Mouse (Mus musculus) olfactory bulb, adult 2 months (tissue): ENCODE data around the gene Wrnip1. TPM values are rescaled to one million over a fixed set of nuclear protein-coding genes. Genes with fewer than 3 reads are reported as not detected.

ENCODE experiments used
- H3K27ac ChIP-seq: fragments of 200-500 bp; 2 replicates; pipeline ENCODE4 v1.5.1; 2012; ENCODE audit warnings: low read depth, low read length; ENCODE audit not compliant: insufficient read depth
- H3K4me1 ChIP-seq: fragments of 200-500 bp; 2 replicates; pipeline ENCODE4 v1.6.1; 2012; ENCODE audit warnings: low read length; ENCODE audit not compliant: control insufficient read depth, insufficient read depth
- H3K4me3 ChIP-seq: fragments of 200-500 bp; 2 replicates; pipeline ENCODE4 v1.5.1; 2012; ENCODE audit warnings: mild to moderate bottlenecking, low read depth, low read length, moderate library complexity; ENCODE audit not compliant: insufficient read depth
- CTCF ChIP-seq: fragments of 200-500 bp; IDR thresholded peaks from 2 replicates; pipeline ENCODE4 v1.5.1; 2012; ENCODE audit warnings: low read depth, mild to moderate bottlenecking, low read length, moderate library complexity; ENCODE audit not compliant: insufficient read depth
- POLR2A ChIP-seq: fragments of 200-500 bp; IDR thresholded peaks from 2 replicates; pipeline ENCODE4 v1.6.1; 2012; ENCODE audit warnings: mild to moderate bottlenecking, low read depth, low read length, moderate library complexity; ENCODE audit not compliant: insufficient read depth
- WGBS: fragments of 180-500 bp; shearing (Covaris S2); methylation state at CpG from one replicate; pipeline ENCODE4 v1.1.7; 2018; 5-methylcytosine and 5-hydroxymethylcytosine counted together
- polyA plus RNA-seq: library from polyadenylated mRNA; stranded (reverse); fragments of >200 nt; gene quantifications from 2 replicates; pipeline ENCODE4 v1.2.4, GENCODE M21; 2012; ENCODE audit warnings: low replicate concordance; ENCODE audit not compliant: missing spikeins, insufficient read depth, insufficient read length

Gene Wrnip1
- polyA plus RNA-seq, 1 experiment: not detected

- WGBS: 94% methylated on average over 8 of the region's 8 CpGs
- TF ChIP-seq POLR2A (no peak), CTCF (no peak)
- no peak overlapping the region for H3K4me3 ChIP-seq
Observed at GRCm38 (mm10) chr13:32825546-32825945, 23.7 kb downstream of the Wrnip1 start.

GRCm38 (mm10) chr13:32827111-32827822 lies 25.4 kb downstream of the Wrnip1 start:
- TF ChIP-seq POLR2A: no peak
- TF ChIP-seq CTCF: no peak
- Histone ChIP-seq H3K4me1 (no peaks in the 10 kb centered on the region), H3K4me3 (no peak overlapping the region), H3K27ac (no peak overlapping the region)
- WGBS: 76% methylated on average over 3 of the region's 3 CpGs

More at GRCm38 (mm10) chr13:32825546-32825945, 23.7 kb downstream of the Wrnip1 start:
- H3K4me1 ChIP-seq: peaks cover 4% of the 10 kb centered on the region
- H3K27ac ChIP-seq: no peak overlapping the region

- TF ChIP-seq POLR2A (no peak), CTCF (no peak)
Observed at GRCm38 (mm10) chr13:32827951-32828350, 26.1 kb downstream of the Wrnip1 start.

GRCm38 (mm10) chr13:32828886-32829285 lies 27.0 kb downstream of the Wrnip1 start:
- whole genome bisulfite sequencing: 66% methylated on average over 4 of the region's 4 CpGs
- Histone ChIP-seq H3K27ac (no peak overlapping the region), H3K4me3 (no peak overlapping the region), H3K4me1 (no peaks in the 10 kb centered on the region)
- TF ChIP-seq CTCF: no peak
- TF ChIP-seq POLR2A: no peak

More at GRCm38 (mm10) chr13:32827951-32828350, 26.1 kb downstream of the Wrnip1 start:
- Histone ChIP-seq H3K4me1 (no peaks in the 10 kb centered on the region), H3K27ac (no peak overlapping the region), H3K4me3 (no peak overlapping the region)
- WGBS: 65% methylated on average over 4 of the region's 4 CpGs

- H3K4me1 ChIP-seq: no peaks in the 10 kb centered on the region
- TF ChIP-seq CTCF (no peak), POLR2A (no peak)
- WGBS: 88% methylated on average over 3 of the region's 3 CpGs
- H3K27ac ChIP-seq: no peak overlapping the region
- H3K4me3 ChIP-seq: no peak overlapping the region
Observed at GRCm38 (mm10) chr13:32831505-32832273, 29.9 kb downstream of the Wrnip1 start.

GRCm38 (mm10) chr13:32832776-32833175 lies 30.9 kb downstream of the Wrnip1 start:
- Histone ChIP-seq H3K4me1 (no peaks in the 10 kb centered on the region), H3K27ac (no peak overlapping the region), H3K4me3 (no peak overlapping the region)
- TF ChIP-seq CTCF: no peak
- TF ChIP-seq POLR2A: no peak
- WGBS: 68% methylated on average over 3 of the region's 3 CpGs

GRCm38 (mm10) chr13:32833237-32833636 lies 31.4 kb downstream of the Wrnip1 start:
- Histone ChIP-seq H3K4me1 (no peaks in the 10 kb centered on the region), H3K4me3 (no peak overlapping the region), H3K27ac (no peak overlapping the region)
- 42% methylated on average over 6 of the region's 6 CpGs for WGBS
- TF ChIP-seq POLR2A: no peak
- TF ChIP-seq CTCF: no peak

- no peak for TF ChIP-seq CTCF
- TF ChIP-seq POLR2A: no peak
- WGBS: 94% methylated on average over 5 of the region's 5 CpGs
- H3K4me1 ChIP-seq: no peaks in the 10 kb centered on the region
- H3K4me3 ChIP-seq: no peak overlapping the region
- no peak overlapping the region for H3K27ac ChIP-seq
Observed at GRCm38 (mm10) chr13:32834513-32834912, 32.7 kb downstream of the Wrnip1 start.

GRCm38 (mm10) chr13:32839314-32839713 lies 37.5 kb downstream of the Wrnip1 start:
- H3K27ac ChIP-seq: no peak overlapping the region
- WGBS: 55% methylated on average over 1 of the region's 1 CpGs
- no peaks in the 10 kb centered on the region for H3K4me1 ChIP-seq
- no peak for TF ChIP-seq CTCF
- H3K4me3 ChIP-seq: no peak overlapping the region
